Mouse (Mus musculus) thymus, postnatal 25 days (tissue): Measurements from ENCODE around the gene Ntng1.

Source experiments
- DNase-seq: peaks from one replicate; pipeline ENCODE4 v3.0.0; 2022

The Ntng1 gene

DNA sequence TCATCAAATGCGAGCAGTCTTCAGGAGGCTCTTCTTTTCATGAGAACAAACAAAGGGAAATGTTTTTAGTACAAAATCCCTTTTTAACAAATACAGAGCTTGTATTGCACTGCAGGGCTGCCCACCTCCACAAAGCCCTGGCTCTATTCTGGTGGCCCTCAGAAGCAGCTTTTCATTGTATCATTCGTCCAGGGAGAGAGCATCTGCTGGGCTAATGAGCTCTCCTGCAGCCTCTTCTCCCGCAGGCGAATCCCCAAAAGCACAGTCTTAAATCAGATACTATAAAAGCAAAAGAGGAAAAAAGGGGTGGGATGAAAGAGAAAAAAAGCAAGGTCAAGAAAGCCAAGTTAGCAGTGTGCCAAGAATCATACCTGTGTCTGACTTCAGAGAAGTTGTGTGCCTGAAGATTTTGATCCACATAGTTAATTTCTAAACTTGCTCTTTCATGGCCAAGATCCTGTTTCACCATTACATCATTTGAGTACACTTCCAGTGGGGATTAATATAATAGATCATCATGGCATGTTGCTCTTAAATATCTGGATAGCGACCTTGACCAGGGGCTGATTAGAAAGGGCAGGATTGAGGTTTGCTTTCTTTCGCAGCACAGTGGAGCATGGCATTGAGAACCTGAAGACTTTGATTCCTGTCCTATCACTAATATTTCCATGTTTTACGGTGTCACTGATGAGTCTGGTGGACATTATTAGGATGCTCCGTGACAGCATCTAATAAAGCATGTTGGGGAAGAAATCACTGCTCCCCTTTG lies 225.7 kb downstream of the Ntng1 start:
- no peak for DNase-seq

DNA sequence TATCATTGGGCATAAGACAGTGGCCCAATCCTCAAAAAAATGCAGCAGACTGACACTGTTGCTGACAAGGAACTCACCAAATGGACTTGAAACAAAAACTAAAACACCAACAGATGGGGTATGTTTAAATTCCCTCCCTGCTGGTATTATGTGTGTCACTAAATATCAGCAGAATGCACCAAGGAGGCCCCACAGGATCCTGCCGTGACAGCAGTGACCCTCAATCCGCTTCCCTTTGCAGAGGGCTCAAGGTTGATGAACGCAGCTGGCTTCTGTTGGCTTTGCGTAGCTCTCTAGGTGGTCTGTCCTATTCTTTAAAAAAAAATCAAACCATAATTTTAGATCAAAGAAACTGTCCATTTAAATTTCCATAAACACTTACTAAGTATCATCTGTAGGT lies 226.7 kb downstream of the Ntng1 start:
- DNase-seq, result no peak

DNA sequence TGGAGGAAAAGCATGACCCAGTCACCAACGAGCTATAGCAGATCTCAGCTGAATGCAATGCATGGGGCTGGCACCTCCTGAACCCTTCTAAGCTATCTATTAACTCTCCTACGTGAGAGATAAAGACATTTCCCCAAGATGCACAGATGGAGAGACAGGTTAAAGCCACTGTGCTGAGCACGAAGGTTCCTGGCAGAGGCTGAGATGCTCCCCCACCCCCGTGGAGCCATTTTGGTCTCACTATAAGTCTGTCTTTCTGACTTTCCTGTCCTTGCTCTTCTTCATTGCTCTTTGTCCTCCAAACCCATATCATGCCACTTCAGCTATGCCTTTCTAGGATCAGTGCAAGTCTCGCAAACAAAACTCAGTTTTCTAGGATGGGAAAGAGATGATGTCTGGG lies 229.6 kb downstream of the Ntng1 start:
- no peak for DNase-seq

DNA sequence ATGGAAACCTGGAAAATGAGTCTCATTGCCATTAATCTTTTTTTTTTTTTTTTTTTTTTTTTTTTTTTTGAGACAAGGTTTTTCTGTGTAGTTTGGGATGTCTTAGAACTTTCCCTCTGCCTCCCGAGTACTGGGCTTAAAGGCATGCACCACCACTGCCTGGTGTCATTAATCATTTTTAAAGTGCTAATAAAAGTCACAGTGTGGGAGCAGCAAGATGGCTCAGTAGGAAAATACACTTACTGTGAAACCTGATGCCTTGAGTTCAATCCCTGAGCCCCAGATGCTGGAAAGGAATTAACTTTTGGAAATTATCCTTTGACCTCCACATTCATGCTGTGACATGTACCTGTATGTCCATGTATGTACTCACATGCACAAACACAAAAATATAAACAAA lies 253.2 kb downstream of the Ntng1 start:
- no peak for DNase-seq

DNA sequence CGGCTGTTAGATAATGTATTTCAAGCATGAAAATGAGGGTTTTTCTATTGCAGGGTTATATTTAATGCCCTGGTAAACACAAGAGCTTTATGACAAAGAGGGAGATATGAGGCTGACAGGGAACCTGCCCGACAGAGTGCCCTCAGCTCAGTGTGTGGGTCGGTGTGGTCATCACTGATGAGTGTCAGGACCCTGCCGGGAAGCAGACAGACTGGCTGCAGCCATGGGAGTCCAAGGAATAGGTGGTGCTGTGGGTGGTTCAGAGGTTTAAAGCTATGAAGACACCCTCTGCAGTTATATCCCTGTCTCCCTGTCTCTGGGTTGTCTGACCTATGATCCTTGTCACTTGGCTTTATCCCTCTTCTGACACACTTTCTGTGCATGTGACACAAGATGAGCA lies 258.1 kb downstream of the Ntng1 start:
- no peak for DNase-seq

DNA sequence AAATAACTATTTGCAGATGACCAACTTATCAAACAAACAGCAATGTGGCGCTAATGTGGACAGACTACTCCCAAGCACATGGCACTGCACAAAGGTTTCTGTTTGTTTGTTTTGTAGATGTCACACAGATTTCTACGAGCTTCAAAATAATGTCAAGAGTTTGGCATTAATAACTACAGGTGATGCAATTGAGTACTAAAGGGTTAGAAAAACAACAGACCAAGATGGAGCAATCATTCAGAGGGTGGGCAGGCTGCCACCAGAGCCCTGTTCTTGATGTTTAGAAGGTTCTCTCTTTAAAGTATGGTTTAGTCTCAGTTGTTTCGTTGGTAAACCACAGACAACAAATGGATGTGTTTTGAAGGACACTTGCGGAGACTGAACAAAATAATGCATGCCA lies 264.8 kb downstream of the Ntng1 start:
- no peak for DNase-seq

DNA sequence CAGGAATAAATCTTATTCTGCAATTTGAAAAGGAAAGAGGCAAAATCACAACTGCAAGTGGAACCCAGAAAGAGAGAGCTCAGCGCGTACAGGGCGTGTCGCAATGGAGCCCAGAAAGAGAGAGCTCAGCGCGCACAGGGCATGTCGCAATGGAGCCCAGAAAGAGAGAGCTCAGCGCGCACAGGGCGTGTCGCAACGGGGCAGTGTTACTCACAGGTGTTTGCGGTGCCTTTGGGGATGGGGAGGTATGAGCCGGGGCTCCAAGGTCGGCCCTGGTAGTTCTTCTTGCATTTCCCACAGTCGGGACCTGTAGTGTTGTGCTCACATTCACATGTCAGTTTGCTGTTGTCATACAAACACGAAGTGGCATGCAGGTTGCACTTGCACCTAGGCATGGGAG lies 271.8 kb downstream of the Ntng1 start:
- DNase-seq, result no peak

DNA sequence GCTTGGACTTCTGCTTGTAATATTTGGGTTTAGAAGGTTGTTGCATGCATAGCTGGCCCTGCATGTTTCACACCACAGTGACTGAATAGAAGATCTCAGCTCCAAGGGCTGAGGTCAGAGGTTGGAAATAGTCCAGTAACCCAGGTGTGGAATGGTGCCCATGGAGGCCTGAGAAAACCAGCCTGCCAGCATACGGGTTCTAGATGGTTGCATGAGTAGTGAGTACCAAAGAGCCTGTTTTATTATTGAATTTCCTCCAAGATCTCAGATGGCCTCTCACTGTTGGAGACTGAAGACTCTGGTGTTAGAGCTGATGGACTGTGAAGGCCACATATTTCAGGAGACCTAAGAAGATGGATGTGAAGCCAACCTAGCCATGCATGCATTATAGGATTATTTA lies 285.5 kb downstream of the Ntng1 start:
- no peak for DNase-seq

DNA sequence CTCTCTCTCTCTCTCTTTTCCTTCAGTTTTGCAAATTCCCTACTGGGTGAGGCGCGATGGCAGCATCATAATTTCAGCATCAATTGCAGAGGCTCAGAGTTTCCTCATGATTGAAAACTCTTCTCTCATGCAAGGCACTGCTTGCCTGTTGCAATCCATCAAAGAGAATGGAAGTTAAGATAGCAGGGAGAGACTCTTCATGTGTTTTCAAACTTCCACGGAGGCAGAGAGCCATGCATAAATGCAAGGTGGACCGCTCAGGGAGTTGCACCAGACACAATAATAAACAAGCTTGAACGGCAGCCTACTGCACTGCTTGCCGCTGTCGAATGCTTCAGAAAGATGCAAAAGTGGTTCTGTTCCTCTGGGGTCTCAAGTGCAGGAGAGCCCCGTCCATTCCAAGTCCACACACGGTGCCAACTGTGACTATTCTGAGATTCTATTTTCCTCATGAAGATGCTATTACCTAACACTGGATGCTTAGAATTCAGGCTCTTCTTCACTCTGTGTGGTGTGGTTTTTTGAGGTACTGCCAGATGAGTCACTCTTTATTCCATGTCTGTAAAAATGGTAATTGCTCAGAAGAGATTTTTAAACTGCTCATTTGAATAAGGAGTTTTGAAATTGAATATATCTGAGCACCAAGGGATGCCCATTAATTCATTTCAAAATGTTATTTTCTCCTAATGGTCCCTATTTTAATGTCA lies 289.2 kb downstream of the Ntng1 start:
- no peak for DNase-seq

DNA sequence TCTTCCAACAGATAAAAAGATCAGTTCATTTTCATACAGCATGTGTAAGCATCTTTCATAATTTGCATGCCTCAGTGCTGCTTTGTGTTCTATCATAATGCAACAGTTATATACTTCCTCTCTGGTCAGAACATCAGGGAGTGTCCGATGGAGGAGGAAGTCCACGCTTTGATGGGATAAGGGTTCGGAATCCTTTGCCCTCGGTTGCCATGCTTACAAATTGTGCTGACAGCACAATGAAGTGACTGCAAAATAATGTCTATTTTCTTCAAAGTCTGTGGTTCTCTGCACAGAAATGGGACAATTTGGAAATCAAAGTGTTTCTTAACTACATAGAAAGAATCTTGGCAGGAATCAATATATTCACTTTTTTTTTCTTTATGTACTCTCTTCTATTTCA lies 297.2 kb downstream of the Ntng1 start:
- DNase-seq, result no peak

DNA sequence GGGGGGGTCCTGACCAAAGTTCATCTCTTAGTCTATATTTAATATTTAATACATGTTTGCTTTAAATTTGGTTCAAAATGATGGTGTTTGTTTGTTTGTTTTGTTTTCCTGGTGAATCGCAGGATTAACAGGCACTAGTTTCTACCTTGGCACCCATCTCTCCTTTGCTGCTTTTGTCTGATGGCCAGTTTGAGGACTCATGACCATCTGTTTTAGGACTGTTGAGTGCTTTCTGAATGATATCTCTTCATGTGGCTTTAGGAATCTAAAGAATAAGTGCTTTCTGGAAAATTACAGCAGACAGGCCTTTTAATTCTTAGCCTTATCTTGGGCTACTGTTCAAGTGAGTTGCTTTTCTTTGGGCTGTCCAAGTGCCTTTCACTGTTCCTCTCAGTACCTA lies 318.0 kb downstream of the Ntng1 start:
- DNase-seq, result no peak

DNA sequence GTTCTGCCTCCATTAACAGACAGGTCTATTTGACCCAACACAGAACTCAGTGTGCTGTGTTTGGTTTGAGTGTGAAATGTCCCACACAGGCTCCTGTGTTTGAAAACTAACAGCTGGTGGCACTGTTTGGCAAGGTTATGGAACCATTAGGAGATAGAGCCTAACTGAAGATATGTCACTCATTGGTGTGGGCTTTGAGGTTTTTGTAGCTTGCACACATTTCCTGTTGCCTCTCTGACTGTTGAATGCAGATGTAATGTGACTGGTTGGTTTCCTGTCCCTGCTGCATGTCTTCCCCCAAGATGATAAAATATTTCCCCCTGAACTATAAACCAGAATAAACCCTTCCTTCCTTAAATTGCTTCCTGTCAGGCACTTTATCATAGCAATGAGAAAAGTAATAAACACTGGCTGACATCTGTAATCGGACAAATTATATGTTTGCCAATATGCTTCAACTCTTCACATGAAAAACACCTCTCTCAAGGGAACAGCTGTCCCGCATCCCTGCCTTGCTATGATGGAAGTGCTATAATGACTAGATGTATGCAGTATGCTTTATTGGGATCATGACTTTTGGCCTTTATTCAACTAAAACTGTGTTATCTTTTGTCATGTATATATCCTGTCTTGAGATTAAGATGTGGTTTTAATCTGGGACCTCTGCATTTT lies 320.9 kb downstream of the Ntng1 start:
- DNase-seq, result no peak

DNA sequence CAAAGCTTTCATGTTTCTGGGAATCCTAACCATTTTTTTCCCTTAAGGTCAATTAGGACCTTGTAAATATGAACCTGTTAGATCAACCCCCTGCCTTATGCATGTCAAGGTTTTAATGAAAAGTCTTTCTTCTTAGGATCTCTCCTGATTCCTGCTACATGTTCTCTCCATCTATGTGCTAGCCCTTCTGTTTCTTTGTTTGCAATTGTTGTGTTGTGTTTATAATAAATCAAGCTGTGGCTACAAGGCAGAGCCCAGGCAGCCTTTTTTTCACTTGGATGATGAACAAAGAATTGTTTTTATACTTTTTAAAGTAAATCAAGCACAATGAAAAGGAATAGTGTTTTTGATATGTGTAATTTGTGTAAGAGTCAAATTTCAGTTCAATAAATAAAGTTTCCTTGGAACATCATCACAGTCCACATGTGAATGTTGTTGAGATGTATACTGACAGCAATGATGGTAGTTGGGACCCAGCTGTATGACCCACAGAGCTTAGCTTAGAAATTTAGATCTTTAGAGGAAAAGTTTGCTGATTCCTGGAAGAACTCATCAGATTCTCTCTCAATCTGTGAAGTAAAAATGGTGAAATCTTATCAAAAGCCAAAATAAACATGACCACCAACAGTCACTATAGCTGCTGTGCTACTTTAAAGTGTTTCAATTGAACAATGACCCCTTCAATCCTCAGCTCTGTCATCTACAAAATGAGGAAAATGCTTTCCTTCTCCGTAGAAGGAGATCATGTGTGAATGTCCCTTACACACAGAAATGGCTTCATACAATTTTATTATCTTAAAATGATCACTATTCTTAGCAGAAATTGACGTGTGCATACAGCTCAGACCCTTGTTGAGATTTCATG lies 324.8 kb downstream of the Ntng1 start:
- DNase-seq, result no peak

DNA sequence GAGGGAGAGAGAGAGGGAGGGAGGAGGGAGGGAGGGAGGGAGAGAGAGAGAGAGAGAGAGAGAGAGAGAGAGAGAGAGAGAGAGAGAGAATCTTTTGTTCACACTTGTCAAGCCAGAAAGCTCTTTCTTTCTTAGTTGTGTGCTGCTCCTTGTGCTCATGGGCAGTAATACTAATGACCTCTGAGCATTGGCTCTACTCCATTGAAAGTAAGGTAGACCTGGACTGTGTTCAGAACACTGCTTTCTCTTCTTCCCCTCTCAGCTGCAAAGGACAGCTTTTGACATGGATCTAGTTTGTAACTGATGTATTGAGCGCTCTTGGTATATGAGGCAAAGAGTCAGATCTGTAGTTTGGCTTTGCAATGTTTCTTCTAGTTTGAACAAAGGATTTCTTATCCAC lies 334.7 kb downstream of the Ntng1 start:
- no peak for DNase-seq

DNA sequence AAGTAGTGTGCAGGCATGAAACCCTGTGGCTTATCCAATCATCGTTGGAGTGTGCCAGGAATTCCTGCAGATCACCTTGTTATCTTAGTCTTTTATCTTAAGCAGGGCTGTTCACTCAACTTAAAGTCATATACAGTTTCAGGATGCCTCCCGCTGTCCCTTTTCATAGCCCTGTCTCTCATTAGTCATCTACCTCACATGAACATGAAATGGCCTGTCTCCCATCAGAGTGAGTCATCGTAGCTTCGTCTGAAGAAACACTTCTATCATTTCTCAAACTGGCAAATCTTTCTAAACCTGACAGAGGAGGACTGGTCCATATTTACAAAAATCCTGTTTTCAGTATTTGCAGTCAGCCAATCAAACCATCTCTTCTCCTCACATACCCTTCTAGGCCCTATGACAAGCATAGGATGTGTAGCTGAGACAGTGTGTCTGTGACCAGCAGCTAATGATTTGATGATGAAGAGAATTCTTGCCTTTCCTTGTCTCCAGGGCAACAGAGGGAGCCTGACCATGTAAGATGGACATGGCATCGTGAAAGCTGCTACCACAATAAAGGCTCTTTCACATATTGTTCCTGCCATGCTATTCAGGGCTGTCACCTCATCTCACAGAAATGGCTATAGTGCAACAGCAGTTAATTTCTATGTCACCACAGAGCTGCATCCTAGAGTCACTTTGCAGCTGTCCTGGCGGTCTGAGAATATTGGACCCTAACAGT lies 336.4 kb downstream of the Ntng1 start:
- no peak for DNase-seq

DNA sequence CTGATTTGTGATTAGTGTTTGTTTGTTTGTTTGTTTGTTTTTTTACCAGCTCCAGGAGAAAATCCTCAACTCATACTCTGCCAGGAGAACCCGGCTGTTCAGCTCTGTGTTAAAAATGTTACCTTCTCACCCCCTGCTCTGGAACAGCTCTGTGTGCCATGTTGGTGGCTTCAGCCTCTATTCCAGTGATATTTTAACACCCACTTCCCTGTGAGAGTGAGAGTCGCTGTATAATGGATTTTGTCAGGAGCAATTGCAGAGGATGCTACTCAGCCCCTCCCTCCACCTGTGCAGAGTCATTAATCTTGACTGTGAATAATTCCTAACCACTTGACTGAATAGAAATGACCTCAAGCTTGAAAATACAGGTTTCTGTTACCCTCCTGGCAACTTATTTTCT lies 339.7 kb downstream of the Ntng1 start:
- DNase-seq, result no peak

DNA sequence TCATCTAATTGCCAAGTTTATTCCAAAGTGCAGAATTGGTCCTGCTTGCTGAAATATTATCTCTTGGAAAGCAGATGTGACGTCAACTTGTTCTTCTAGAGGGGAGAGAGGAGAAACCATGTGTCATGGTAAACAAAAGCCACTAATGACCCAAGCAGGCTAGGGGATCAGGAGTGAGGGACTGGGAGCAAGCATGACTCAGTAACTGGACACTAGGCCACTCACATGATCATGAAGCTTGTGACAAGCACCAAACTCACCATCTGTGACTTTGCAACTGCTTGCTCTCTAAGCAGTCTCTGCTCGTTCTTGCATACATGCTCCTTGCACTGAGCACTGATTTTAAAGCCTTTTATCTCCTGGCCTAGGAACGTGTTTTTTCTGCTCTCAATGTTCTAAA lies 340.2 kb downstream of the Ntng1 start:
- DNase-seq, result no peak

DNA sequence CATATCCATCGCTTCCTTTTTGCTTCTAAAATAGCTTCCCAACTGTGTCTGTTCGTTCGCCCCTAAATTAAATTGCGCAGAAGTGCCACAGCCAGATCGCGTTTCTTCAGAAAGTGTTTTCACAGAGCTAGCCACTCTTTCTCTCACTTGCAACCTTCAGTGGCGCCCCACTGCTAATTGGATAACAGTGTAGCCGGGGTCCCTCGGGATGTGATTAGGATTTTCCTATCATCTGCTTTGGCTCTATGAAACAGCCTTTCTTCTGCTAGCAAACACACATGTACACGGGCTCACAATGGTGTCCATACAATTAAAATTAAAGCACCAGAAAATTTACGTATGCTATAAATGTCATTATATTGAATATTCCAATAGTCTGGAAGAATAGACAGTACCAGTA lies 346.5 kb downstream of the Ntng1 start:
- DNase-seq, result no peak

DNA sequence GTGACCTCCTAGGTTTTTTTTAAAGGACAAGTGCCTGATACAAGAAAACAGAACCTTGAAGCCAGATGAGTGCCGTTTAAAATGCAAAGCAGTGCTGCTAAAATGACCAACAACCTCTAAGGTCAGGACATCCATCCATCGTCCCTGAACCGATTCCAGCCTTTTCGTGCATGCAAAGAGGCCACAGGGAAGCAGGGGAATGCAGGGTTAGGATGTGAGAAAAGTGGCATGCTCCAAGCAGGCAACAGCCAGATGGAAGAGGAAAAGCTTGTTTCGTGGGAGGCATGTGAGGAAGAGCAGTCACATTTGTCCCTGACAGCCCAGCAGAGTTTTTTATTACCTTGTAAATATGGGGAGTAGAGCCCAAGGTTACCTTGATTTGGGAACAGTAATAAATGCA lies 360.6 kb downstream of the Ntng1 start:
- DNase-seq, result no peak

DNA sequence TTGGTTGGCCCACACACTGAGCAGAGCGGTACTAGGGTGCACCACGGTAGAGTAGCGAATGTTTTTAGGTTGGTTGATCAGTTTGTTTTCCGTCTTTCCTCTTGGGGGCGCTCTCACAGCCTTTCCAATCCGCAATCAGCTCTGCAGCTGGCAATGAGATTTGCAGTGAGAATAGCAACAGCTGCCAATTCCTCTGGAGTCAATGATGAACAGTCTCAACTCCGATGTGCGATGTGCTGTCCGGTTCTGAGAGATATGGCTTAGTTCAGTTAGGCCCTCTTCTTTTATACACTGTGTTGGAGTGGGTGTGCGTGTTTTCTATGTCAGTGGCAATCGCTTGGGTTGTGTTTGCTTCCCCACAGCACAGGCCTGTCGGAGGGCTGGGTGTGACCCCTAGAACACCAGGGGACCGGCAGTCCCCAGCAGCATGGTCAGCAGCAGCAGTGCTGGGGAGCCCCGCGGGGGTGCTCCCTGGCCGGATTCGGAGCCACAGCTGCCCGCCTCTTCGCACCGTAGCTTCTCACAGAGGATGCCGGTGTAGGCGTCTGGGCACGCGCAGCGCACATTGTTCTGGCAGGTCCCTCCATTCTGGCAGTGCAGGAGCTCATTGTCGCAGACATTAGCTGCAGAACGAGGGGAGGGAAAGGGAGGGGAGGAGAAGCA lies 361.4 kb downstream of the Ntng1 start:
- DNase-seq, result no peak

DNA sequence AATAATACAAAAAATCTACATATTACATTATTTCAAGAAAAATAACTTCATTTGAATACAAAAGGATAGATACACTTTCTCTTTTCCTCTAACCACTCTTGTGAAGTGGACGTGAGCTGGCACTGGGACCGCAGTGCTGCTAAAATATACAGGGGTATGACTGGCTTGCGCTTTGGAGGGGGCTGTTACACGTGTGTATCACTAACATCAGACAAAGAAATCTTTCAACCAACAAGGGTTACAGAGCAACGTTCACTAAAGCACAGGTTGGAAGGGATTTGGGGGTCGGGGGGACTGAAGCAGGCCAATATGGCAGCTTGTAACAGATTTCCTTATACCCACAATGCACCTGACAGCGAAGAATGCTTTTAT lies 361.9 kb downstream of the Ntng1 start:
- no peak for DNase-seq

DNA sequence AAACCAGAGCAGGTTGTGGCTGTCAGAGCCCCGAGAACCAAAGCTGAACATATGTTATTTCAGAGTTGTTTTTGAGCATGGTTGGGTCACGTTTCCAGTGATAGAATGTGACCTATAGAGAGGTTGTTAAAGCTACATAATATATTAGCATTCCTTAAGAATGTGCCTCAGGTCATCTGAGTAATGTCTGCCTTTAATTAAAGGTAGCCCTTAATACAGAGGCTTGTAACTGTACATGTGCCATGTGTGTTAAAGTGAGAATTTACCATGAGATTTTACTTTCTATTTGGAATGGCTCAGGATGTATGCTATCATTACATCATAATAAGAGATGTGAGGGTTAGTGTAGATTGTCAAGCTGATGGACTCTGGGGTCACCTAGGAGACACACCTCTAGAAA lies 368.6 kb downstream of the Ntng1 start:
- DNase-seq, result no peak
